Mouse (Mus musculus): Measurements from ENCODE around the gene Il17rb. TPM values are rescaled to one million over a fixed set of nuclear protein-coding genes. Genes with fewer than 3 reads are reported as not detected.

The Il17rb gene
- 0.74 and 0.76 TPM in 2 replicates for polyA plus RNA-seq (2015; fragmentation: Nextera tagmentation; extraction: Ambion mirVana)

GRCm38 (mm10) chr14:30008733-30009575, at the start of gene Il17rb, which contains the start of gene Chdh:
TSS of gene Il17rb (minus strand) at chr14:30008896.
TSS of gene Chdh (plus strand) at chr14:30009023.
- no peak within 1 kb of the TSS for H3K27ac ChIP-seq

GRCm38 (mm10) chr14:30056031-30056766, 47.5 kb upstream of the Il17rb start:
- WGBS, result 46% methylated on average over 13 of the region's 13 CpGs
- Histone ChIP-seq H3K4me2 (replicated peaks) (no peak overlapping the region), H3K36me3 (no peaks in the 10 kb centered on the region), H3K9ac (no peak overlapping the region), H3K4me1 (replicated peaks) (peaks cover 10% of the 10 kb centered on the region; the same call in 1 of the 2 replicates), H3K27me3 (replicated peaks) (no peaks in the 10 kb centered on the region), H3K9me3 (no peaks in the 10 kb centered on the region), H3K4me3 (replicated peaks) (no peak overlapping the region), H3K27ac (peak overlapping the region; percentile 72; the same call in 1 of the 2 replicates)
- peak; percentile 10 for ATAC-seq

More at GRCm38 (mm10) chr14:30008733-30009575, at the start of gene Il17rb, which contains the start of gene Chdh:
- Histone ChIP-seq H3K4me3 (replicated peaks) (peak within 1 kb of the TSS; percentile 42), H3K9me3 (no peaks in the 10 kb centered on the region), H3K4me1 (replicated peaks) (peaks cover 16% of the 10 kb centered on the region), H3K36me3 (no peaks in the 10 kb centered on the region), H3K27me3 (replicated peaks) (peaks cover 18% of the 10 kb centered on the region; the same call in 1 of the 2 replicates), H3K9ac (peak within 1 kb of the TSS; percentile 33; the same call in 1 of the 2 replicates), H3K4me2 (replicated peaks) (peak within 1 kb of the TSS; percentile 91)
- peak; percentile 89 for ATAC-seq
- WGBS, result 7% methylated on average over 54 of the region's 54 CpGs

GRCm38 (mm10) chr14:30054922-30055321, 46.2 kb upstream of the Il17rb start:
- 64% methylated on average over 7 of the region's 7 CpGs for WGBS
- no peak overlapping the region for H3K27ac ChIP-seq

GRCm38 (mm10) chr14:30050280-30050679, 41.6 kb upstream of the Il17rb start:
- Histone ChIP-seq H3K36me3 (no peaks in the 10 kb centered on the region), H3K4me1 (replicated peaks) (0 out of 2 replicates have a peak, but pooled peaks cover 4% of the 10 kb centered on the region), H3K9me3 (no peaks in the 10 kb centered on the region), H3K4me2 (replicated peaks) (no peak overlapping the region), H3K4me3 (replicated peaks) (no peak overlapping the region), H3K9ac (no peak overlapping the region), H3K27me3 (replicated peaks) (no peaks in the 10 kb centered on the region), H3K27ac (no peak overlapping the region)
- no peak for ATAC-seq
- WGBS, result 87% methylated on average over 8 of the region's 8 CpGs

More at GRCm38 (mm10) chr14:30054922-30055321, 46.2 kb upstream of the Il17rb start:
- Histone ChIP-seq H3K4me1 (replicated peaks) (peaks cover 10% of the 10 kb centered on the region; the same call in 1 of the 2 replicates), H3K27me3 (replicated peaks) (no peaks in the 10 kb centered on the region), H3K4me3 (replicated peaks) (no peak overlapping the region), H3K9me3 (no peaks in the 10 kb centered on the region), H3K36me3 (no peaks in the 10 kb centered on the region), H3K4me2 (replicated peaks) (no peak overlapping the region), H3K9ac (no peak overlapping the region)
- ATAC-seq, result no peak

GRCm38 (mm10) chr14:30048049-30048448, 39.4 kb upstream of the Il17rb start:
- WGBS, result 83% methylated on average over 3 of the region's 3 CpGs
- ATAC-seq, result no peak
- H3K4me3 ChIP-seq (replicated peaks), result no peak overlapping the region
- no peak overlapping the region for H3K27ac ChIP-seq
- H3K27me3 ChIP-seq (replicated peaks), result no peaks in the 10 kb centered on the region
- no peak overlapping the region for H3K9ac ChIP-seq
- H3K4me2 ChIP-seq (replicated peaks), result no peak overlapping the region
- H3K36me3 ChIP-seq, result no peaks in the 10 kb centered on the region
- no peaks in the 10 kb centered on the region for H3K9me3 ChIP-seq
- 0 out of 2 replicates have a peak, but pooled peaks cover 4% of the 10 kb centered on the region for H3K4me1 ChIP-seq (replicated peaks)

GRCm38 (mm10) chr14:30046976-30047375, 38.3 kb upstream of the Il17rb start:
- H3K9ac ChIP-seq, result no peak overlapping the region
- H3K27ac ChIP-seq, result no peak overlapping the region
- H3K9me3 ChIP-seq, result no peaks in the 10 kb centered on the region
- no peak for ATAC-seq
- H3K36me3 ChIP-seq, result no peaks in the 10 kb centered on the region
- H3K27me3 ChIP-seq (replicated peaks), result no peaks in the 10 kb centered on the region
- H3K4me3 ChIP-seq (replicated peaks), result no peak overlapping the region
- H3K4me2 ChIP-seq (replicated peaks), result no peak overlapping the region
- 84% methylated on average over 4 of the region's 4 CpGs for WGBS
- H3K4me1 ChIP-seq (replicated peaks), result 0 out of 2 replicates have a peak, but pooled peaks cover 4% of the 10 kb centered on the region

- ATAC-seq, result no peak
- Histone ChIP-seq H3K36me3 (no peaks in the 10 kb centered on the region), H3K27ac (no peak overlapping the region), H3K4me3 (replicated peaks) (no peak overlapping the region), H3K9me3 (no peaks in the 10 kb centered on the region), H3K4me2 (replicated peaks) (no peak overlapping the region), H3K4me1 (replicated peaks) (0 out of 2 replicates have a peak, but pooled peaks cover 4% of the 10 kb centered on the region), H3K9ac (no peak overlapping the region), H3K27me3 (replicated peaks) (no peaks in the 10 kb centered on the region)
- WGBS, result 73% methylated on average over 8 of the region's 8 CpGs
Measured at GRCm38 (mm10) chr14:30045704-30046220, 37.1 kb upstream of the Il17rb start.

GRCm38 (mm10) chr14:30045239-30045638, 36.5 kb upstream of the Il17rb start:
- Histone ChIP-seq H3K4me3 (replicated peaks) (no peak overlapping the region), H3K4me2 (replicated peaks) (no peak overlapping the region), H3K27me3 (replicated peaks) (no peaks in the 10 kb centered on the region), H3K9ac (no peak overlapping the region), H3K27ac (no peak overlapping the region), H3K9me3 (no peaks in the 10 kb centered on the region), H3K4me1 (replicated peaks) (0 out of 2 replicates have a peak, but pooled peaks cover 4% of the 10 kb centered on the region), H3K36me3 (no peaks in the 10 kb centered on the region)
- no peak for ATAC-seq
- WGBS, result 65% methylated on average over 10 of the region's 10 CpGs

GRCm38 (mm10) chr14:30043356-30043940, 34.8 kb upstream of the Il17rb start:
- WGBS, result 87% methylated on average over 7 of the region's 7 CpGs
- Histone ChIP-seq H3K36me3 (no peaks in the 10 kb centered on the region), H3K9me3 (no peaks in the 10 kb centered on the region), H3K27ac (no peak overlapping the region), H3K4me1 (replicated peaks) (0 out of 2 replicates have a peak, but pooled peaks cover 4% of the 10 kb centered on the region), H3K4me2 (replicated peaks) (no peak overlapping the region), H3K27me3 (replicated peaks) (no peaks in the 10 kb centered on the region), H3K9ac (no peak overlapping the region), H3K4me3 (replicated peaks) (no peak overlapping the region)
- ATAC-seq, result no peak

GRCm38 (mm10) chr14:30041836-30042235, 33.1 kb upstream of the Il17rb start:
- Histone ChIP-seq H3K27ac (no peak overlapping the region), H3K9ac (no peak overlapping the region), H3K27me3 (replicated peaks) (no peaks in the 10 kb centered on the region), H3K4me2 (replicated peaks) (no peak overlapping the region), H3K9me3 (no peaks in the 10 kb centered on the region), H3K4me3 (replicated peaks) (no peak overlapping the region), H3K36me3 (no peaks in the 10 kb centered on the region), H3K4me1 (replicated peaks) (0 out of 2 replicates have a peak, but pooled peaks cover 4% of the 10 kb centered on the region)
- 87% methylated on average over 9 of the region's 9 CpGs for WGBS
- no peak for ATAC-seq

GRCm38 (mm10) chr14:30039413-30039812, 30.7 kb upstream of the Il17rb start:
- Histone ChIP-seq H3K9me3 (no peaks in the 10 kb centered on the region), H3K4me1 (replicated peaks) (no peaks in the 10 kb centered on the region), H3K27ac (no peak overlapping the region), H3K4me3 (replicated peaks) (no peak overlapping the region), H3K27me3 (replicated peaks) (no peaks in the 10 kb centered on the region), H3K4me2 (replicated peaks) (no peak overlapping the region), H3K36me3 (no peaks in the 10 kb centered on the region), H3K9ac (no peak overlapping the region)
- 64% methylated on average over 4 of the region's 4 CpGs for WGBS
- no peak for ATAC-seq

All from intestine, embryonic 15.5 days (tissue).